Mouse (Mus musculus): ENCODE results near the gene Hoxa9. TPM values are rescaled to one million over a fixed set of nuclear protein-coding genes. Genes with fewer than 3 reads are reported as not detected.
A peak's percentile ranks its signal among the peaks of the same experiment; 100 is the strongest.

Hoxa9 gene
- polyA plus RNA-seq, 1 experiment from 2014 or later, result 67.8 TPM

- peak overlapping the region; percentile 88 for H3K9ac ChIP-seq (ENCODE audit: low read depth, low read length)
- peak overlapping the region; percentile 67 for H3K4me2 ChIP-seq (replicated peaks; ENCODE audit: low read depth, low read length)
- peak overlapping the region; percentile 98 for H3K27ac ChIP-seq (ENCODE audit: low read depth, low read length)
- 0% methylated on average over 6 of the region's 6 CpGs for WGBS
- peaks cover 7% of the 10 kb centered on the region; the same call in 1 of the 2 replicates for H3K36me3 ChIP-seq (ENCODE audit: control insufficient read depth, insufficient read depth, low read length)
- H3K4me3 ChIP-seq (ENCODE audit: low read length), result peak overlapping the region; percentile 71
- H3K4me1 ChIP-seq (ENCODE audit: control insufficient read depth, insufficient read depth, low read length), result peaks cover 66% of the 10 kb centered on the region
- H3K27me3 ChIP-seq (ENCODE audit: control insufficient read depth, insufficient read depth, low read length), result no peaks in the 10 kb centered on the region
- H3K9me3 ChIP-seq (ENCODE audit: control insufficient read depth, low read length), result no peaks in the 10 kb centered on the region
- ATAC-seq (ENCODE audit: low FRiP score, low TSS enrichment), result no peak
Measured at GRCm38 (mm10) chr6:52176391-52176790, 54.5 kb downstream of the Hoxa9 start.

GRCm38 (mm10) chr6:52175864-52176263 lies 55.0 kb downstream of the Hoxa9 start:
- Histone ChIP-seq H3K9ac (ENCODE audit: low read depth, low read length) (peak overlapping the region; percentile 88), H3K27ac (ENCODE audit: low read depth, low read length) (peak overlapping the region; percentile 98), H3K4me1 (ENCODE audit: control insufficient read depth, insufficient read depth, low read length) (peaks cover 66% of the 10 kb centered on the region), H3K36me3 (ENCODE audit: control insufficient read depth, insufficient read depth, low read length) (peaks cover 6% of the 10 kb centered on the region; the same call in 1 of the 2 replicates), H3K4me2 (replicated peaks; ENCODE audit: low read depth, low read length) (peak overlapping the region; percentile 67), H3K4me3 (ENCODE audit: low read length) (peak overlapping the region; percentile 71), H3K9me3 (ENCODE audit: control insufficient read depth, low read length) (no peaks in the 10 kb centered on the region), H3K27me3 (ENCODE audit: control insufficient read depth, insufficient read depth, low read length) (no peaks in the 10 kb centered on the region)
- ATAC-seq (ENCODE audit: low FRiP score, low TSS enrichment), result peak; percentile 37
- 2% methylated on average over 21 of the region's 35 CpGs for WGBS

GRCm38 (mm10) chr6:52174968-52175751 lies 55.7 kb downstream of the Hoxa9 start:
- peak; percentile 65 for ATAC-seq (ENCODE audit: low FRiP score, low TSS enrichment)
- H3K4me2 ChIP-seq (replicated peaks; ENCODE audit: low read depth, low read length), result peak overlapping the region; percentile 67
- peaks cover 12% of the 10 kb centered on the region; the same call in 1 of the 2 replicates for H3K36me3 ChIP-seq (ENCODE audit: control insufficient read depth, insufficient read depth, low read length)
- H3K27me3 ChIP-seq (ENCODE audit: control insufficient read depth, insufficient read depth, low read length), result no peaks in the 10 kb centered on the region
- WGBS, result 2% methylated on average over 41 of the region's 41 CpGs
- H3K27ac ChIP-seq (ENCODE audit: low read depth, low read length), result peak overlapping the region; percentile 98
- H3K9ac ChIP-seq (ENCODE audit: low read depth, low read length), result peak overlapping the region; percentile 88
- H3K4me1 ChIP-seq (ENCODE audit: control insufficient read depth, insufficient read depth, low read length), result peaks cover 66% of the 10 kb centered on the region
- H3K4me3 ChIP-seq (ENCODE audit: low read length), result peak overlapping the region; percentile 71
- H3K9me3 ChIP-seq (ENCODE audit: control insufficient read depth, low read length), result no peaks in the 10 kb centered on the region

- Histone ChIP-seq H3K4me1 (ENCODE audit: control insufficient read depth, insufficient read depth, low read length) (peaks cover 61% of the 10 kb centered on the region), H3K27ac (ENCODE audit: low read depth, low read length) (peak overlapping the region; percentile 97), H3K4me3 (ENCODE audit: low read length) (peak overlapping the region; percentile 35), H3K9me3 (ENCODE audit: control insufficient read depth, low read length) (no peaks in the 10 kb centered on the region), H3K4me2 (replicated peaks; ENCODE audit: low read depth, low read length) (peak overlapping the region; percentile 59), H3K9ac (ENCODE audit: low read depth, low read length) (no peak overlapping the region; the same call in 1 of the 2 replicates), H3K36me3 (ENCODE audit: control insufficient read depth, insufficient read depth, low read length) (peaks cover 15% of the 10 kb centered on the region; the same call in 1 of the 2 replicates), H3K27me3 (ENCODE audit: control insufficient read depth, insufficient read depth, low read length) (no peaks in the 10 kb centered on the region)
- 0% methylated on average over 4 of the region's 4 CpGs for WGBS
- no peak for ATAC-seq (ENCODE audit: low FRiP score, low TSS enrichment)
Measured at GRCm38 (mm10) chr6:52173648-52174047, 57.2 kb downstream of the Hoxa9 start.

MicroRNA genes within 50 kb of the gene (microRNA counts, 519-probe panel; counts per million panel counts)
- 8,440 counts per million, percentile 88 among the panel's probes with 10 or more counts for microRNA mmu-miR-196b

Small RNAs within 50 kb of the gene (microRNA-seq; reads per million reads assigned to microRNA genes)
- gene Mir196b, result 26,913 reads per million, percentile 97 among the genes with 10 or more reads in this experiment

Other genes with a start within 250 kb of the Hoxa9 start
- 29.2 and 33.8 TPM in 2 replicates for gene Skap2, start 218.5 kb downstream of the Hoxa9 start, polyA plus RNA-seq (2014; fragmentation: Nextera tagmentation; extraction: Ambion mirVana)
- 0.64 and 1.0 TPM in 2 replicates for gene Hoxa1, start 72.8 kb downstream of the Hoxa9 start, polyA plus RNA-seq (2014; fragmentation: Nextera tagmentation; extraction: Ambion mirVana)
- gene Hoxa2, start 66.3 kb downstream of the Hoxa9 start, polyA plus RNA-seq (2014; fragmentation: Nextera tagmentation; extraction: Ambion mirVana), result 4.7 and 5.5 TPM in 2 replicates
- gene 5730596B20Rik, start 53.6 kb downstream of the Hoxa9 start, polyA plus RNA-seq (2014; fragmentation: Nextera tagmentation; extraction: Ambion mirVana), result 2.7 and 2.9 TPM in 2 replicates
- 3.1 and 3.6 TPM in 2 replicates for gene Hoxa4, start 39.3 kb downstream of the Hoxa9 start, polyA plus RNA-seq (2014; fragmentation: Nextera tagmentation; extraction: Ambion mirVana)
- gene Hoxa5, start 26.5 kb downstream of the Hoxa9 start, polyA plus RNA-seq (2014; fragmentation: Nextera tagmentation; extraction: Ambion mirVana), result 15.7 and 16.6 TPM in 2 replicates
- gene Hoxa6, start 22.4 kb downstream of the Hoxa9 start, polyA plus RNA-seq (2014; fragmentation: Nextera tagmentation; extraction: Ambion mirVana), result 4.4 TPM in 2 replicates
- 9.7 and 13.6 TPM in 2 replicates for gene Hoxa3, start 17.8 kb downstream of the Hoxa9 start, polyA plus RNA-seq (2014; fragmentation: Nextera tagmentation; extraction: Ambion mirVana)
- not detected in 2 replicates for gene Gm28308, start 17.8 kb downstream of the Hoxa9 start, polyA plus RNA-seq (2014; fragmentation: Nextera tagmentation; extraction: Ambion mirVana)
- 19.1 and 19.6 TPM in 2 replicates for gene Hoxa7, start 9.2 kb downstream of the Hoxa9 start, polyA plus RNA-seq (2014; fragmentation: Nextera tagmentation; extraction: Ambion mirVana)
- 177 and 186 TPM in 2 replicates for gene Hoxa10, start 9.8 kb upstream of the Hoxa9 start, polyA plus RNA-seq (2014; fragmentation: Nextera tagmentation; extraction: Ambion mirVana)
- 27.6 and 35.6 TPM in 2 replicates for gene Hoxa11, start 14.7 kb upstream of the Hoxa9 start, polyA plus RNA-seq (2014; fragmentation: Nextera tagmentation; extraction: Ambion mirVana)
- not detected in 2 replicates for gene Hoxa13, start 29.8 kb upstream of the Hoxa9 start, polyA plus RNA-seq (2014; fragmentation: Nextera tagmentation; extraction: Ambion mirVana)
- not detected in 2 replicates for gene Evx1, start 82.4 kb upstream of the Hoxa9 start, polyA plus RNA-seq (2014; fragmentation: Nextera tagmentation; extraction: Ambion mirVana)

Measured in kidney, embryonic 14.5 days (tissue).